Mouse (Mus musculus): ENCODE measurements at regions not wholly inside any gene's neighbourhood (a gene's known extent, or its start where the extent isn't known, plus 50 kb on each side); places are given as distances from the start of the nearest gene placed in this dataset.

GRCm38 (mm10) chr1:166735545-166735944, 53.9 kb upstream of the Fmo9 start:
- no peak for DNase-seq

- DNase-seq: peak; percentile 11
Observed at GRCm38 (mm10) chr1:166738029-166738428, 56.4 kb upstream of the Fmo9 start.

- DNase-seq: no peak
Observed at GRCm38 (mm10) chr1:166750236-166750635, 68.6 kb upstream of the Fmo9 start.

- DNase-seq: no peak
Observed at GRCm38 (mm10) chr1:166750777-166751176, 69.1 kb upstream of the Fmo9 start.

- no peak for DNase-seq
Observed at GRCm38 (mm10) chr1:166751436-166751835, 69.8 kb upstream of the Fmo9 start.

GRCm38 (mm10) chr1:166752990-166753709, 71.5 kb upstream of the Fmo9 start:
- DNase-seq: no peak

- DNase-seq: no peak
Observed at GRCm38 (mm10) chr1:166758987-166759386, 77.3 kb upstream of the Fmo9 start.

GRCm38 (mm10) chr1:166773114-166773513, 91.5 kb upstream of the Fmo9 start:
- DNase-seq: peak; percentile 10

GRCm38 (mm10) chr1:166782106-166782505, 100.5 kb upstream of the Fmo9 start:
- DNase-seq: peak; percentile 53

- peak; percentile 31 for DNase-seq
Observed at GRCm38 (mm10) chr1:166787945-166788344, 106.3 kb upstream of the Fmo9 start.

GRCm38 (mm10) chr1:166788824-166789399, 107.3 kb upstream of the Fmo9 start:
- no peak for DNase-seq

GRCm38 (mm10) chr1:166793052-166793716, 111.5 kb upstream of the Fmo9 start:
- no peak for DNase-seq

- DNase-seq: peak; percentile 88
Observed at GRCm38 (mm10) chr1:166793717-166794081, 112.1 kb upstream of the Fmo9 start.

- peak; percentile 35 for DNase-seq
Observed at GRCm38 (mm10) chr1:166794622-166795244, 113.1 kb upstream of the Fmo9 start.

- DNase-seq: no peak
Observed at GRCm38 (mm10) chr1:166795613-166796012, 114.0 kb upstream of the Fmo9 start.

GRCm38 (mm10) chr1:166796362-166796925, 114.8 kb upstream of the Fmo9 start:
- no peak for DNase-seq

- peak; percentile 28 for DNase-seq
Observed at GRCm38 (mm10) chr1:166796931-166797330, 115.3 kb upstream of the Fmo9 start.

GRCm38 (mm10) chr1:166800953-166801603, 119.4 kb upstream of the Fmo9 start:
- DNase-seq: peak; percentile 23

GRCm38 (mm10) chr1:166801929-166802328, 120.3 kb upstream of the Fmo9 start:
- no peak for DNase-seq

- DNase-seq: no peak
Observed at GRCm38 (mm10) chr1:166803928-166804327, 122.3 kb upstream of the Fmo9 start.

GRCm38 (mm10) chr1:166804333-166804732, 122.7 kb upstream of the Fmo9 start:
- DNase-seq: no peak
